Mouse (Mus musculus) megakaryocyte, embryonic 14.5 days (primary cell): ENCODE data around the gene Hace1. TPM values are rescaled to one million over a fixed set of nuclear protein-coding genes. Genes with fewer than 3 reads are reported as not detected.
"Not testable (repeated sequence)": the region's sequence is repeated elsewhere in the genome, so short reads cannot be mapped to it uniquely, and the experiment has no call there.

Source experiments
- H3K27me3 ChIP-seq: replicated peaks from 2 replicates; pipeline ENCODE3; 2012; ENCODE audit warnings: inconsistent platforms
- H3K36me3 ChIP-seq: replicated peaks from 2 replicates; pipeline ENCODE3; 2012; ENCODE audit warnings: low read length, inconsistent platforms, mixed read lengths
- H3K4me1 ChIP-seq: 2 replicates; pipeline ENCODE4 v1.6.1; 2012; ENCODE audit warnings: inconsistent platforms
- H3K4me3 ChIP-seq: replicated peaks from 2 replicates; pipeline ENCODE3; 2012; ENCODE audit warnings: moderate library complexity, mild to moderate bottlenecking, inconsistent platforms
- H3K9me3 ChIP-seq: 2 replicates; pipeline ENCODE4 v1.6.1; 2012; ENCODE audit warnings: inconsistent platforms
- FLI1 ChIP-seq: IDR thresholded peaks from 2 replicates; pipeline ENCODE4 v1.6.1; 2012; ENCODE audit warnings: low read length, inconsistent platforms, mixed read lengths
- GATA1 ChIP-seq: IDR thresholded peaks from 3 replicates; pipeline ENCODE4 v1.6.1; 2012; ENCODE audit warnings: mixed read lengths, low read length, inconsistent platforms, borderline replicate concordance
- polyA plus RNA-seq: library from polyadenylated mRNA; stranded (reverse); fragments of >175 nt; gene quantifications from 2 replicates; pipeline ENCODE4 v1.2.3, GENCODE M21; 2012; ENCODE audit warnings: low replicate concordance; ENCODE audit not compliant: insufficient read depth

Gene Hace1
- polyA plus RNA-seq: 0.71 and 1.8 TPM in 2 replicates

DNA sequence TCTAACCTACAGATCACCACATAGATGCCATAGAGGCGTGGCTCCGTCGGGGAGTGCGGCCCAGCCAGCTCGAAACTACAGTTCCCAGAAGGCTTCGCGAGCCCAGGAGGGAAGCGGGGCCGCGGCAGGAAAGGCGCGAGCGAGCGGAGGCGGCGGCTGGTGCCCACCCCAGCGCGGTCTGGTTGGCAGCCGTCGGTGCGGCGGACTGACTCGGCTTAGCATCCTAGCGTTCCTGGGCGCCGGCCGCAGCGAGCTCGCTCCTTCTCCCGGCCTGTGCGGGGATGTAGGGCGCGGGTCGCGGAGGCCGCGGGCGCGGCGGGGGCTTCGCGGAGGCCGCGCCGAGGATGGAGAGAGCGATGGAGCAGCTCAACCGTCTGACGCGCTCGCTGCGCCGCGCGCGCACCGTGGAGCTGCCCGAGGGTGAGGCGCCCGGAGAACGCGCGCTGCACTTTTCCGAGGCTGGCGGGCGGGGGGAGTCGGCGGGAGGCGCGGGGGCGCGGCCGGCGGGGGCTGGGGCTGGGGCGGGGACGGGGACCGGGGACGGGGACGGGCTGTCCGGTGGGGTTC is at the start of gene Hace1:
TSS of gene Hace1 (plus strand) at position 99 of the 567 bp plus-strand sequence.
- peak within 1 kb of the TSS; percentile 97 for H3K4me3 ChIP-seq
- H3K27me3 ChIP-seq: no peaks in the 10 kb centered on the region
- peaks cover 30% of the 10 kb centered on the region for H3K4me1 ChIP-seq
- no peaks in the 10 kb centered on the region for H3K9me3 ChIP-seq
- H3K36me3 ChIP-seq: peaks cover 5% of the 10 kb centered on the region
- no peak for TF ChIP-seq FLI1
- TF ChIP-seq GATA1: no peak

GRCm38 (mm10) chr10:45537334-45537733 is 40.3 kb upstream of the Hace1 start:
- not testable (repeated sequence) for H3K27me3 ChIP-seq, H3K36me3 ChIP-seq, H3K9me3 ChIP-seq, H3K4me1 ChIP-seq, H3K4me3 ChIP-seq

DNA sequence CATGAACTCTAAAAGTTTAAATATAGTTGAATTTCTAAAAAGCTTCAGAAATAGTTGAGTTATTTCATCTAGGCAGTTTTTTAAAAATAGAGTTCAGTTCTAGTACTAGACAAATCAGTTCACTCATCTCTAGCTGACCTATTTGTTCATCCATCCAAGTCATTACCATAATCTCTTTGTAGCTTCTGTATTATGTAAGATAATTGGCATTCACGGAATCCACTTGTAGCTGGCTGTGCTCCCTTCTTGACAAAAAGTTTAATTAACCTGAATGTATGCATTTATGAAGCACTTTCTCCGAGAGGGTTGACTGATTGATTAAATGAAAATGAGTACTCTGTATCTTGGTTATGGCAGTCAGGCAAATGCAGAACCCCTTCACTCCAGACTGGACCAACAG is 34.9 kb upstream of the Hace1 start:
- Histone ChIP-seq H3K4me3 (no peak overlapping the region), H3K4me1 (no peaks in the 10 kb centered on the region), H3K27me3 (no peaks in the 10 kb centered on the region), H3K9me3 (peaks cover 7% of the 10 kb centered on the region), H3K36me3 (no peaks in the 10 kb centered on the region)
- no peak for TF ChIP-seq GATA1
- no peak for TF ChIP-seq FLI1

- H3K9me3 ChIP-seq: peaks cover 14% of the 10 kb centered on the region
- H3K36me3 ChIP-seq: no peaks in the 10 kb centered on the region
- no peak overlapping the region for H3K4me3 ChIP-seq
- H3K4me1 ChIP-seq: no peaks in the 10 kb centered on the region
- no peaks in the 10 kb centered on the region for H3K27me3 ChIP-seq
- TF ChIP-seq GATA1 (no peak), FLI1 (no peak)
Measured at GRCm38 (mm10) chr10:45546799-45547198, 30.8 kb upstream of the Hace1 start.

- Histone ChIP-seq H3K9me3 (no peaks in the 10 kb centered on the region), H3K4me1 (peaks cover 35% of the 10 kb centered on the region), H3K4me3 (peak overlapping the region; percentile 97), H3K27me3 (no peaks in the 10 kb centered on the region), H3K36me3 (peaks cover 5% of the 10 kb centered on the region)
- TF ChIP-seq GATA1 (no peak), FLI1 (no peak)
Measured at GRCm38 (mm10) chr10:45578298-45578821, 731 bp downstream of the Hace1 start.

- Histone ChIP-seq H3K36me3 (peaks cover 9% of the 10 kb centered on the region), H3K4me3 (no peak overlapping the region), H3K4me1 (peaks cover 53% of the 10 kb centered on the region), H3K9me3 (no peaks in the 10 kb centered on the region), H3K27me3 (no peaks in the 10 kb centered on the region)
- no peak for TF ChIP-seq FLI1
- TF ChIP-seq GATA1: no peak
Measured at GRCm38 (mm10) chr10:45583310-45583709, 5.7 kb downstream of the Hace1 start.

DNA sequence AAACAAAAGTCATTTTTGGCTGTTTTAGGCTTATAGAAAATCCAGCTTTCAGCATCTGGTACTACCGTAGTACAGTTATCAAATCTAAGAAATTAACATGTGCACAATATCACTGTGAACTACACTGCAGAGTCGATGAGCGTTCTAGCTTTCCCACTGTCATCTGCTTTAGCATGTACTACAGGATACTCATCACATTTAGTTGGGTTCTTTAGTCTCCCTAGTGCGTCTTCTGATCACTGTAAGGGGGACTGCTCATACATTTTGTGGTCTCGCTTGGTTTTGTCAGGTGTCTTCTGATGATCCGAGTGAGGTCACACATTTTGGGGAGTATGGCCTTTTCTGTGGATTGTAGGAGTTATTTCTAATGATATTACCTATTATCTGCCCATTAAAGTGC is 6.2 kb downstream of the Hace1 start:
- H3K4me3 ChIP-seq: peak overlapping the region; percentile 72
- peaks cover 59% of the 10 kb centered on the region for H3K4me1 ChIP-seq
- H3K36me3 ChIP-seq: peaks cover 11% of the 10 kb centered on the region
- H3K9me3 ChIP-seq: no peaks in the 10 kb centered on the region
- TF ChIP-seq GATA1 (no peak), FLI1 (no peak)
- H3K27me3 ChIP-seq: no peaks in the 10 kb centered on the region

- Histone ChIP-seq H3K9me3 (no peaks in the 10 kb centered on the region), H3K27me3 (no peaks in the 10 kb centered on the region), H3K4me3 (peak overlapping the region; percentile 91), H3K36me3 (peaks cover 16% of the 10 kb centered on the region), H3K4me1 (peaks cover 61% of the 10 kb centered on the region)
- no peak for TF ChIP-seq FLI1
- peak; percentile 29; the same call in 1 of the 3 replicates for TF ChIP-seq GATA1
Measured at GRCm38 (mm10) chr10:45584311-45585102, 6.9 kb downstream of the Hace1 start.

DNA sequence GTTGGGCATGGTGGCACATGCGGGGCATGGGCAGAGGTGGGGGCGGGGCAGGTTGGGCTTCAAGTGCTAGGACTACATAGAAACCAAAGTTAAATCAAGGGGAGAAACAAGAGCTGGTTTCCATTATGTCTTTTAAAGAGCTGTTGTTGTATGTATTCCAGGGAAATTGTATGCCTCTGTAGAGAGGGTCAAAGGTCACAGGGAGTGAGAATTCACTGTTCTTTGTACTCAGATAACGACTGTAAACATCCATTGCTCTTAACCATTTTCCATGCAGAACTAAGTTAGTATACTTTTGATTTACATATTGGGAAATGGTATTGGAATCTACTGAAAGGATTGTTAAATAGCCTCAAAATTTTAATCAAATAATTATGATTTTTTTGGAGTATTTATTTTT is 28.2 kb downstream of the Hace1 start:
- Histone ChIP-seq H3K9me3 (peaks cover 7% of the 10 kb centered on the region), H3K4me3 (no peak overlapping the region), H3K36me3 (peaks cover 67% of the 10 kb centered on the region), H3K27me3 (no peaks in the 10 kb centered on the region), H3K4me1 (peaks cover 20% of the 10 kb centered on the region)
- no peak for TF ChIP-seq FLI1
- no peak for TF ChIP-seq GATA1

GRCm38 (mm10) chr10:45610727-45611126 is 33.1 kb downstream of the Hace1 start:
- H3K9me3 ChIP-seq: peaks cover 7% of the 10 kb centered on the region
- H3K27me3 ChIP-seq: no peaks in the 10 kb centered on the region
- H3K36me3 ChIP-seq: peaks cover 83% of the 10 kb centered on the region
- peaks cover 13% of the 10 kb centered on the region for H3K4me1 ChIP-seq
- no peak for TF ChIP-seq FLI1
- no peak for TF ChIP-seq GATA1
- no peak overlapping the region for H3K4me3 ChIP-seq
